Mouse (Mus musculus): ENCODE data around the gene Vwa7. TPM values are rescaled to one million over a fixed set of nuclear protein-coding genes. Genes with fewer than 3 reads are reported as not detected.
A peak's percentile ranks its signal among the peaks of the same experiment; 100 is the strongest.

Gene Vwa7
- total RNA-seq, 1 experiment: 0.31 TPM

DNA sequence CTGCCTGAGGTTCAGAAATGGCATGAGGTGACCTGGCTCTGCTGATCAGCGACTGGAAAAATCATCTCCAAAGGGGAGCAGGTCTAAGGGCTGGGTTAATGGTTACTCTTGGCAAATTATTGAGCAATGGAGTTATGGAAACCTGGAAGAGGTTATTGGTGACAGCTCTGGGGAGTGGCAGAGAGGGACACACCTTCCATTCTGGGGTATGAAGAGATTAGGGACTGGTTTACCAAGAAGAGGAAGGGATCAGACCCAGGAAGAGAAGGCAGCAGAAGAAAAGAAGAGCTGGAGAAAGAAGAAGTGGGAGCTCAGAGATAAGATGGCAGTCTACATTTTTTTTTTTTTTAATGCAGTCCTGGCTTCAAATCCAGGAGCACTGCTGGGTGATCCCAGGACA is 31.3 kb downstream of the Vwa7 start:
- no peak for DNase-seq (ENCODE audit: low read depth, low spot score)
- no peak overlapping the region for H3K4me3 ChIP-seq (ENCODE audit: insufficient read depth in 1 of 2, low read depth in 1 of 2, low read length in 2 of 2, poor library complexity in 1 of 2, severe bottlenecking in 1 of 2)
- no peaks in the 10 kb centered on the region for H3K9me3 ChIP-seq (ENCODE audit: control insufficient read depth, insufficient read depth, low read depth, low read length)
- TF ChIP-seq MAFK (IDR thresholded peaks at IDR 0.05; ENCODE audit: insufficient read depth, low read depth, low read length): no peak
- no peak for TF ChIP-seq ZNF384 (IDR thresholded peaks at IDR 0.05; ENCODE audit: low read depth, low read length)
- TF ChIP-seq ZC3H11A (IDR thresholded peaks at IDR 0.05; ENCODE audit: borderline replicate concordance, low read depth, low read length): no peak
- no peak for TF ChIP-seq HCFC1 (IDR thresholded peaks at IDR 0.05; ENCODE audit: borderline replicate concordance, insufficient read depth, low read length)
- no peak for TF ChIP-seq CHD2 (IDR thresholded peaks at IDR 0.05; ENCODE audit: low read depth, low read length)
- H3K36me3 ChIP-seq (ENCODE audit: control insufficient read depth, insufficient read depth, low read length, poor library complexity, severe bottlenecking): peaks cover 5% of the 10 kb centered on the region; the same call in 1 of the 2 replicates
- no peak overlapping the region for H3K9ac ChIP-seq (ENCODE audit: insufficient read depth, low read depth, low read length, poor library complexity, severe bottlenecking)
- no peak overlapping the region for H3K27ac ChIP-seq (ENCODE audit: insufficient read depth, low read depth, low read length, poor library complexity, severe bottlenecking)
- in situ Hi-C loops (cut with MboI; ENCODE audit: low sequenced_read_pairs in 2 of 2, unreplicated experiment in 2 of 2): no loop called here
- peaks cover 0 to 24% of the 10 kb centered on the region in 2 experiments for H3K4me1 ChIP-seq (ENCODE audit: control insufficient read depth in 2 of 2, insufficient read depth in 2 of 2, low read length in 2 of 2, poor library complexity in 1 of 2)

- no peak overlapping the region for H3K27ac ChIP-seq (ENCODE audit: insufficient read depth, low read depth, low read length, poor library complexity, severe bottlenecking)
- no peak overlapping the region for H3K4me3 ChIP-seq (ENCODE audit: insufficient read depth in 1 of 2, low read depth in 1 of 2, low read length in 2 of 2, poor library complexity in 1 of 2, severe bottlenecking in 1 of 2)
- in situ Hi-C loops (cut with MboI; ENCODE audit: low sequenced_read_pairs in 2 of 2, unreplicated experiment in 2 of 2): no loop called here
- H3K9me3 ChIP-seq (ENCODE audit: control insufficient read depth, insufficient read depth, low read depth, low read length): no peaks in the 10 kb centered on the region
- peaks cover 0 to 28% of the 10 kb centered on the region in 2 experiments for H3K4me1 ChIP-seq (ENCODE audit: control insufficient read depth in 2 of 2, insufficient read depth in 2 of 2, low read length in 2 of 2, poor library complexity in 1 of 2)
- no peak for TF ChIP-seq CHD2 (IDR thresholded peaks at IDR 0.05; ENCODE audit: low read depth, low read length)
- TF ChIP-seq MAFK (IDR thresholded peaks at IDR 0.05; ENCODE audit: insufficient read depth, low read depth, low read length): no peak
- TF ChIP-seq ZNF384 (IDR thresholded peaks at IDR 0.05; ENCODE audit: low read depth, low read length): no peak
- TF ChIP-seq ZC3H11A (IDR thresholded peaks at IDR 0.05; ENCODE audit: borderline replicate concordance, low read depth, low read length): no peak
- no peak for TF ChIP-seq HCFC1 (IDR thresholded peaks at IDR 0.05; ENCODE audit: borderline replicate concordance, insufficient read depth, low read length)
- no peak overlapping the region for H3K9ac ChIP-seq (ENCODE audit: insufficient read depth, low read depth, low read length, poor library complexity, severe bottlenecking)
- DNase-seq (ENCODE audit: low read depth, low spot score): no peak
- H3K36me3 ChIP-seq (ENCODE audit: control insufficient read depth, insufficient read depth, low read length, poor library complexity, severe bottlenecking): peaks cover 9% of the 10 kb centered on the region
These were observed 32.0 kb downstream of the Vwa7 start for GRCm38 (mm10) chr17:35048149-35048931.

- Histone ChIP-seq H3K4me1 (ENCODE audit: control insufficient read depth in 2 of 2, insufficient read depth in 2 of 2, low read length in 2 of 2, poor library complexity in 1 of 2) (peaks cover 0 to 28% of the 10 kb centered on the region in 2 experiments), H3K4me3 (ENCODE audit: insufficient read depth in 1 of 2, low read depth in 1 of 2, low read length in 2 of 2, poor library complexity in 1 of 2, severe bottlenecking in 1 of 2) (no peak overlapping the region), H3K36me3 (ENCODE audit: control insufficient read depth, insufficient read depth, low read length, poor library complexity, severe bottlenecking) (peaks cover 12% of the 10 kb centered on the region), H3K9me3 (ENCODE audit: control insufficient read depth, insufficient read depth, low read depth, low read length) (no peaks in the 10 kb centered on the region), H3K27ac (ENCODE audit: insufficient read depth, low read depth, low read length, poor library complexity, severe bottlenecking) (no peak overlapping the region), H3K9ac (ENCODE audit: insufficient read depth, low read depth, low read length, poor library complexity, severe bottlenecking) (no peak overlapping the region; the same call in 1 of the 2 replicates)
- in situ Hi-C loops (cut with MboI; ENCODE audit: low sequenced_read_pairs in 2 of 2, unreplicated experiment in 2 of 2): no loop called here
- no peak for DNase-seq (ENCODE audit: low read depth, low spot score)
- TF ChIP-seq ZC3H11A (IDR thresholded peaks at IDR 0.05; ENCODE audit: borderline replicate concordance, low read depth, low read length) (no peak), MAFK (IDR thresholded peaks at IDR 0.05; ENCODE audit: insufficient read depth, low read depth, low read length) (no peak), HCFC1 (IDR thresholded peaks at IDR 0.05; ENCODE audit: borderline replicate concordance, insufficient read depth, low read length) (no peak), CHD2 (IDR thresholded peaks at IDR 0.05; ENCODE audit: low read depth, low read length) (no peak), ZNF384 (IDR thresholded peaks at IDR 0.05; ENCODE audit: low read depth, low read length) (no peak)
These were observed 32.6 kb downstream of the Vwa7 start for GRCm38 (mm10) chr17:35048932-35049440.

- Histone ChIP-seq H3K4me3 (ENCODE audit: insufficient read depth in 1 of 2, low read depth in 1 of 2, low read length in 2 of 2, poor library complexity in 1 of 2, severe bottlenecking in 1 of 2) (peak within 1 kb of the TSS; percentile 78 to 79), H3K9ac (ENCODE audit: insufficient read depth, low read depth, low read length, poor library complexity, severe bottlenecking) (peak within 1 kb of the TSS; percentile 81), H3K9me3 (ENCODE audit: control insufficient read depth, insufficient read depth, low read depth, low read length) (no peaks in the 10 kb centered on the region), H3K36me3 (ENCODE audit: control insufficient read depth, insufficient read depth, low read length, poor library complexity, severe bottlenecking) (peaks cover 17% of the 10 kb centered on the region), H3K4me1 (ENCODE audit: control insufficient read depth in 2 of 2, insufficient read depth in 2 of 2, low read length in 2 of 2, poor library complexity in 1 of 2) (peaks cover 0 to 28% of the 10 kb centered on the region in 2 experiments), H3K27ac (ENCODE audit: insufficient read depth, low read depth, low read length, poor library complexity, severe bottlenecking) (peak within 1 kb of the TSS; percentile 45)
- in situ Hi-C loops (cut with MboI; ENCODE audit: low sequenced_read_pairs in 2 of 2, unreplicated experiment in 2 of 2): no loop called here
- TF ChIP-seq ZNF384 (IDR thresholded peaks at IDR 0.05; ENCODE audit: low read depth, low read length): no peak
- no peak for TF ChIP-seq MAFK (IDR thresholded peaks at IDR 0.05; ENCODE audit: insufficient read depth, low read depth, low read length)
- no peak for TF ChIP-seq ZC3H11A (IDR thresholded peaks at IDR 0.05; ENCODE audit: borderline replicate concordance, low read depth, low read length)
- TF ChIP-seq HCFC1 (IDR thresholded peaks at IDR 0.05; ENCODE audit: borderline replicate concordance, insufficient read depth, low read length): no peak
- TF ChIP-seq CHD2 (IDR thresholded peaks at IDR 0.05; ENCODE audit: low read depth, low read length): no peak
- no peak for DNase-seq (ENCODE audit: low read depth, low spot score)
These were observed 33.2 kb downstream of the Vwa7 start, which contains the start of gene Clic1 for GRCm38 (mm10) chr17:35049561-35050016. TSS of gene Clic1 (plus strand) at chr17:35049966.

Data from ES-E14 (cell line).